Mouse (Mus musculus) kidney, adult 9 months (tissue): ENCODE results near the gene Slc35f3.

Experiments
- DNase-seq: peaks from one replicate; pipeline ENCODE4 v3.0.0; 2022

The Slc35f3 gene

DNA sequence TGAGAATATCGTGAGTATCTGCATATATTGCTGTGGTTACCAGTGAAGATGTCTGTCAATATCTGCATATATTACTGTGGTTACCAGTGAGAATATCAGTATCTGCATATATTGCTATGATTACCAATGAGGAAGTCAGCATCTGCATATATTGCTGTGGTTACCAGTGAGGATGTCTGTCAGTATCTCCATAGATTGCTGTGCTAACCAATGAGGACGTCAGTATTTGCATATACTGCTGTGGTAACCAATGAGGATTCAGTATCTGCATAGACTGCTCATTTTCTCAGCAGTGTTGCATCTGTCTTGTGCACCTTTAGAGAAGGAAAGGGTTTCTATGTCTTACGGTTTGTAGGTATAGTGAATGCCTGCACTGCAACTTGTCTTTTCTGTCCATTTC lies 122.5 kb downstream of the Slc35f3 start:
- no peak for DNase-seq

- DNase-seq: peak; percentile 99
These were observed 124.0 kb downstream of the Slc35f3 start, which contains the start of gene Coa6 for GRCm38 (mm10) chr8:126422174-126422919. Gene Coa6 (plus strand): TSS chr8:126422515.

GRCm38 (mm10) chr8:126422920-126423300 lies 124.6 kb downstream of the Slc35f3 start:
- DNase-seq: peak; percentile 68

GRCm38 (mm10) chr8:126424163-126424562 lies 125.8 kb downstream of the Slc35f3 start:
- peak; percentile 77 for DNase-seq

- DNase-seq: peak; percentile 40
These were observed 126.6 kb downstream of the Slc35f3 start for GRCm38 (mm10) chr8:126424946-126425345.

- DNase-seq: no peak
These were observed 131.3 kb downstream of the Slc35f3 start for GRCm38 (mm10) chr8:126429635-126430034.

- no peak for DNase-seq
These were observed 135.5 kb downstream of the Slc35f3 start for GRCm38 (mm10) chr8:126433827-126434226.

DNA sequence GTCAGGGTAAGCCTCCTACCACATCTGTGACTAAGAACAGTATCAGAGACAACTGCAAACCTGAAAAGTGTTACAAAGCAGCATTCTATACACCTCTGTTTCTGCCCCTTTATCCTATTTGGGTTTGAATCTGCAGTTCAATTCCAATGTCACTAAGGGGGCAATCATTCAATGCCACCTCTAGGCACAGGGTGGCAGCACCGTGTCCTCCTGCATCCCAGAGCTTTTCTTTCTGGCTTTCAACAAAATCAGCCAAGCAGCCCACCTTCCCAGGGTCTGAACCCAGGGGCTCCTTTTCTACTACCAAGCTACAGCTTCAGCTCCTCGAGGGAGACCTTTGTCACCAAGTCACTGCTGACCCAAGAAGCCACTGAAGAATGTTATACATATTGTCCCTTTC lies 140.6 kb downstream of the Slc35f3 start:
- DNase-seq: no peak
